Mouse (Mus musculus): Measurements from ENCODE around the gene Padi4. TPM values are rescaled to one million over a fixed set of nuclear protein-coding genes. Genes with fewer than 3 reads are reported as not detected.

Padi4 gene
- total RNA-seq (2021), result 1 to 10 TPM; 1.1 to 1.2 TPM
- long read RNA-seq, experiment 1, result 0 reads
- long read RNA-seq, experiment 2, partial matches to known transcripts, result 0 of 2 reads
- long read RNA-seq, experiment 2, other reads (novel, unspliced or antisense), result 2 of 2 reads

GRCm38 (mm10) chr4:140774025-140774800 is at the start of gene Padi4:
TSS of gene Padi4 (minus strand) at chr4:140774236.
- no peak for DNase-seq

- peak; percentile 82 for DNase-seq
These were observed 48.0 kb upstream of the Padi4 start for GRCm38 (mm10) chr4:140821988-140822387.

- no peak for DNase-seq
These were observed 43.4 kb upstream of the Padi4 start for GRCm38 (mm10) chr4:140817413-140817812.

- DNase-seq, result peak; percentile 54
These were observed 42.2 kb upstream of the Padi4 start for GRCm38 (mm10) chr4:140815996-140816917.

GRCm38 (mm10) chr4:140815496-140815895 is 41.5 kb upstream of the Padi4 start:
- no peak for DNase-seq

GRCm38 (mm10) chr4:140814241-140815225 is 40.5 kb upstream of the Padi4 start:
- peak; percentile 57 for DNase-seq

DNA sequence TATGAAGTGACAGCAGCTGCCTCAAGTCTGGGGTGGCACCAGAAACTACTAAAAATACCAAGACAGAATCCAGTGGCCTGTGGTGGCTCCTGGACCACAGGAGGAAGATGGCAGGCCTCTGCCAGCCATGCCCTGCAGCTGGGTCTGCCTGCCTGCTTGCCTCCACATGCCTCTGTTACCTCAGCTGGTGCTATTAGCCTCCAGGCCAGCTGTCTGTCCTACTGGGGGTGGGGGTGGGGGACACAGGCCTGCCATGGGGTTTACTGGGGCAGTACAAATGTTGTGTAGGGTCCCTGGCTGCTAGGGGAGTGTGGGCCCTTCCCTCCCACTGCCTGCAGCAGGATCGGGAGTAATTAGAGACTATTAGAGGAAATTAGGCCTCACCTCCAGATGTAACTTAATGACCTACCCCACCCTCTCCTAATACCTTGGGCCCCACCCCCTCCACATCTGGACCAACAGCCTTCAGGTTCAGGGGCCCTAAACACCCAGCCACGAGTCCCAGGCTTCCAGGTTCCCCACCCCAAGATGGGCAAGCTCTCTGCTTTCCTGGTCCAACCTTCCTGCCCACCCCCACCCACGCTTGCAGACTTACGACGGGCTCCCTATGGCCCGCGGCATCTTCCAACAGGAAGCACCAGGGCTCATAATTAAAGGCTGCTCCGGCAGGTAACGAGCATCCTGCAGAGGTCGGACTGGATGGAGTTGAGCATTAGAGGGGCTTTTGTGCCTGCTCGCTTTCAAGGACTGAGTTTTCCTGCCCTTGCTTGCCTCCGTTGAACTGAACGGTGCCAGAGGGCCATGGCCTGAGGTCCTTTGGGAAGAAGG is 39.5 kb upstream of the Padi4 start:
- no peak for DNase-seq

DNA sequence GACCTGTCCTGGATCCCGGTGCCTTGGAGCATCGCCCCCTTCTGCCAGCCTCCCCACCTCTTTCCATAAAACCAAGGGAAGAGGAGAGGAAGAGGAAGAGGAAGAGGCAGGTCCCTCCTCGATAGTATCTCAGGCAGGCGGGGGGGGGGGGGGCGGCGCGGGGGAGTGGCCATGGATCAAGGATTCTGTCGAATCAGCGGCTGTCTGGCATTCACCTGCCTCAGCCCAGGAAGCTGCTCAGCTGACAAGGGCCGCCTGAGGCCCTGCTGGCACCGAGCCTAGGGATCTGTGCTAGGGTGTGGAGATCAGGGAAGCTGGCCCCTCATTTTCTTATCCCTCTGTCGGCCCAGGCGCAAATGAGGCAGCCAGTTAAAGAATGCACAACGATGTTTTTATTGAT is 38.6 kb upstream of the Padi4 start:
- DNase-seq, result peak; percentile 27

DNA sequence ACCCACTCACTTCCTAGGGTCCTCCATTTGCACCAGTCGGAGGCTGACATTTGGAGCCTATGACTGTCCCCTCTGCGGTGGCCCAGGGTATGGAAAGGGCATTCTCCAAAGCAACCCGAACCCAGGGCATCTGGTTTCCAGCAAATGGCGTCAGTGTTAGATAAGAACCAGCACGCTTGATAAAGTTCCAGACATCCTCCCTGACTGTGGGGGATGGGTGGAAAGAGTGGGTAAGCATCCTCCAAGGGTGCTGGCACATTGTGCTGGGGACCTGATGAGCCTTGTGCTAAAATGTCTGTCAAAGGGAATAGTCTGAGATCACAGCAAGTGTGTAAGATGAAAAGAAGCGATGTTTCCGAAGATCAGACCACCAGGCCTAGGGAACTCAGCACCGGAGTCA is 38.2 kb upstream of the Padi4 start:
- no peak for DNase-seq

GRCm38 (mm10) chr4:140810458-140811260 is 36.6 kb upstream of the Padi4 start, which contains the start of gene Padi3:
TSS of gene Padi3 (minus strand) at chr4:140810648.
- no peak for DNase-seq

- peak; percentile 62 for DNase-seq
These were observed 35.1 kb upstream of the Padi4 start for GRCm38 (mm10) chr4:140809118-140809517.

DNA sequence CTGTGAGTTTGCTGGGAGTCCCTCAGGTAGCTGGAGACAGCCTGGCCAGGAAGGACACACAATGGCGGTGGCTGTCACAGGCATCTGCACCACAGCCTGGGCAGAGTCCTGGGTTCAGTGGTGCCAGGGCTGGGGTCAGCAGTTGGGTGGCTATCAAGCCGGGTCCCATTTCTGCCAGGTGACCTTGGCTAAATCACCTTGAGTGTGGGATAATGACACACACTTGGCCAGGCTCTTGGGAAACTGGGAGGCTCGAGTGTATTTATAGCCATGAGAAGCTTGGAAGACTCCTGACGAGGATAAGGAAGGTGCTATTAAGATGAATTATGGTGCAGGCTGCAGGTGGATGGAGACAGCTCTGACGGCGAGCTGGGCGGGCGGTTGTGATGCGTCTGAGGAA is 30.6 kb upstream of the Padi4 start:
- no peak for DNase-seq

DNA sequence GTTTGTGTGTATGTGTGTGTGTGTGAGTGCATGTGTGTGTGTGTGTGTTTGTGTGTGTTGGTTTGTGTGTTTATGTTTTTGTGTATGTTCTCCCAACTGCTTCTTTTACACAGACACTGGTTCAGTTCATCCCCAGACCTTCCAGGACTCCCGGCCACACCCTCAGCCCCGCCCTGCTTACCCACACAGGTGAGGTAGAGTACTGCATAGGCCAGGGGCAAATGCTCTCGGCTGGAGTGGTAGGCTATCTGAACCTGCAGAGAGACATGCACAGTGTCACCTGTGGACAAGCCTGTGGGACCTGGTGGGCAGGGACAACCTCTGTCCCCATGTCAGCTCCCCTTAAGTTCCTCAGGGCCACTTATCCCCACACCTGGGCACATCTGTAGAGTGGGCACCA is 27.3 kb upstream of the Padi4 start:
- no peak for DNase-seq

DNA sequence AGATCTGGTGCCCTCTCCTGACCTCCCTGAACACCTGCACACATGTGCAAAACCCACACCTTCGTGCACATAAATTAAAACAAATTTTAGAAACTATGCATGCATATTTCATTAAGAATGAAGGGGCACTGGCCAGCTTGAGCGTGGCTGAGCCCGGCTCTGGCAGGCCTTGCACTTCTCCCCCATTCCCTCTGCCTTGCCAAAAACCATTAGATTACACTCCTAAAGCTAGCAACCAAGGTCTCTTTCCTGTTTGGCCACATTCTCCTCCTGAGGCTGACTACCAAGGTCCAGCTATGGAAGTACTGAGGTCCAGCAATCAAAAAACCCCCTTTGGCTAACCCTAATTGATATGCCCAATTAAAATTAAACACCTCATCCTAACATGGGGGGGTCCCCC is 22.8 kb upstream of the Padi4 start:
- peak; percentile 55 for DNase-seq

GRCm38 (mm10) chr4:140794678-140795077 is 20.6 kb upstream of the Padi4 start:
- DNase-seq, result no peak

DNA sequence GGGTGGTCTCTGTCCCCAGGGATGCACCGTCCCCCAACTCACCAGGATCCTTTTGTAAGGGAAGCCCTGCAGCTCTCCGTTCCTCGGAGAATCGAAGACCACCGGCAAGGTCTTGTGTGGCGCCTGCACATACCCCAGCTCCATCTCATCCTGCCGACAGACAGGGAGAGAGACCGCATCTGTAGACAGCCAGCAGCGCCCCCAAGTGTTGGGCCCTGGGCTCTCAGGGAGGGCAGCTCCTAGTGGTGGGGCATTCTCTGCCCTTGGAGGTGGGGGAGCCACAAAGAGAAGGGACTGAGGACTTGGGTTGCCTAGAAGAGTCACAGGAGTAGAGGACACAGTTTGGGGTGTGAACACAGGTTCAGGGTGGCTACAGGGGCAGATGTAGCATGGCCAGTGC is 19.8 kb upstream of the Padi4 start:
- DNase-seq, result no peak

DNA sequence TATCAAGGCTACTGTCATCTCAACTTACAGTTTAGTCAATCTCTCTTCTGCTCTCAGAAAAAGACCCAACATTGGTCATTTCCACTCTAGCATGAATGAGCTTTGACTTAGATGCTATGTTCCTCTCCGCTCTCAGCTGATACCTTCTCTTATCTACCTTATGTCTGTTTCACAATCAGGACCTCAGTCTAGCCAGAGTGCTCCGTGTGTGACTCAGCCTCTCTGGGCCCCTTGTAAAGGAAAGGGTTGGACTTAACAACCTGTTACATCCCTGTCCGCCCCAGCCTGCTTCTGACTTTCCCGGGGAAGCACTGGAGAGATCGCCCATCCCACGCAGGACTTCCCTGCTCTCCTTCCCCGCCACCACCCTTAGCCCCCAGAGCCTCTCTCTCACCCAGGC is 18.5 kb upstream of the Padi4 start:
- DNase-seq, result no peak

GRCm38 (mm10) chr4:140791071-140791470 is 17.0 kb upstream of the Padi4 start:
- no peak for DNase-seq

- DNase-seq, result no peak
These were observed 15.9 kb upstream of the Padi4 start for GRCm38 (mm10) chr4:140789983-140790382.

GRCm38 (mm10) chr4:140788983-140789382 is 14.9 kb upstream of the Padi4 start:
- DNase-seq, result peak; percentile 87

Data from adrenal gland, postnatal 10 days (tissue).